Mouse (Mus musculus) small intestine, adult 2 months (tissue): ENCODE data around the gene Scn3b. TPM values are rescaled to one million over a fixed set of nuclear protein-coding genes. Genes with fewer than 3 reads are reported as not detected.

Experiments used
- H3K27ac ChIP-seq: fragments of 200-500 bp; 2 replicates; pipeline ENCODE4 v1.5.1; 2012; ENCODE audit warnings: low read depth, low read length, control low read depth, inconsistent platforms; ENCODE audit not compliant: insufficient read depth
- H3K27me3 ChIP-seq: fragments of 200-500 bp; 2 replicates; pipeline ENCODE4 v1.6.1; 2012; ENCODE audit warnings: mild to moderate bottlenecking, moderate library complexity, low read length, inconsistent platforms; ENCODE audit not compliant: control insufficient read depth, insufficient read depth
- H3K36me3 ChIP-seq: fragments of 200-500 bp; 2 replicates; pipeline ENCODE4 v1.6.1; 2012; ENCODE audit warnings: mild to moderate bottlenecking, low read length, control low read depth, inconsistent platforms; ENCODE audit not compliant: control insufficient read depth, insufficient read depth
- H3K4me1 ChIP-seq: fragments of 200-500 bp; 2 replicates; pipeline ENCODE4 v1.6.1; 2012; ENCODE audit warnings: low read length, inconsistent platforms, mixed read lengths; ENCODE audit not compliant: control insufficient read depth, insufficient read depth, insufficient read length
- H3K4me3 ChIP-seq: fragments of 200-500 bp; 2 replicates; pipeline ENCODE4 v1.5.1; 2012; ENCODE audit warnings: low read depth, mild to moderate bottlenecking, control low read depth, inconsistent platforms, low read length, moderate library complexity
- CTCF ChIP-seq: fragments of 200-500 bp; IDR thresholded peaks from 2 replicates; pipeline ENCODE4 v1.5.1; 2012; ENCODE audit warnings: low read depth, mild to moderate bottlenecking, control low read depth, inconsistent platforms, low read length, moderate library complexity, mixed read lengths; ENCODE audit not compliant: insufficient replicate concordance, insufficient read length; ENCODE audit errors: extremely low read depth
- POLR2A ChIP-seq: fragments of 200-500 bp; IDR thresholded peaks from 2 replicates; pipeline ENCODE4 v1.6.1; 2012; ENCODE audit warnings: low read depth, mild to moderate bottlenecking, control low read depth, inconsistent platforms, low read length, moderate library complexity
- WGBS: fragments of 180-500 bp; shearing (Covaris S2); methylation state at CpG from one replicate; pipeline ENCODE4 v1.1.7; 2018; 5-methylcytosine and 5-hydroxymethylcytosine counted together
- polyA plus RNA-seq: library from polyadenylated mRNA; depleted of rRNA; stranded (reverse); fragments of >200 nt; gene quantifications from 2 replicates; pipeline ENCODE4 v1.2.3, GENCODE M21; 2012

The Scn3b gene
- polyA plus RNA-seq, 1 experiment, result 0.43 TPM

DNA sequence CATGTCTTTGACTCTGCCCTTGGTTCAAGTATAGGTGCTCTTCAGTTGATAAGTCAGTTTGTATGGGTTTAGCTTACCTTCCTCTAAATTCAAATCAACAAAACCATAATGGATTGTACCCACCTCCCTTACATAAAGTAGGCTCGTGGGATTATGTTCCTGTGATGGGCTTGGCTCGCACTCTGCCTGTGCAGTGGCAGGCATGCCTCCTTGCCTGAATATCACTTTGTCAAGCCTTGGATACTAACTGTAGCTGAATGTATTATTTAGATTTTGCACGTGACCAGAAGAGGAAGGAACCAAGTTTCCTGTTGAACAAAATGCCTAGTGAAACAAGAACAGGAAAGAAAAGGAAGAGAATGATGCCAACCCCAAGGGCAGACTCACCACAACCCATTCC is 2.1 kb downstream of the Scn3b start:
- Histone ChIP-seq H3K4me3 (no peak overlapping the region), H3K27ac (no peak overlapping the region), H3K27me3 (peaks cover 17% of the 10 kb centered on the region), H3K36me3 (no peaks in the 10 kb centered on the region), H3K4me1 (peaks cover 11% of the 10 kb centered on the region)
- no peak for TF ChIP-seq POLR2A
- no peak for TF ChIP-seq CTCF
- WGBS, result 61% methylated on average over 3 of the region's 3 CpGs

DNA sequence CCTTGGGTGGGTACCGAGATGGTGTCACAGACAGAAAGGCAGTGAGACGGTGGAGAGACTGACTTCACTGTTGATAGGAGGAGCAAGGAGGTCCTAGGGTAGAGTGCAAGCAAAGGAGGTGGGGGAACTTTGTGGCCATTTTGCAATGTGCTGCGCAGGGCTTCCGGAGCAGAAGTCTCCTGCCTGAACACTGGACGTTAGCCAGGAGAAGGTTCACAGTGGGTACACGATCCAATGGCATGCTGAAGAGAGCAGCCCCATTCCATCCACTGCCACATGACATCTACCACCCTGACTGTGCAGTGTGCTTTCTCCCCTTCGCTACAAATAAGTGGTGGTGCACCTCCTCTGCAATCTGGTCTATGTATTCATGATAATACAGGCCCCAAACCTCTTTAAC is 3.8 kb downstream of the Scn3b start:
- H3K27me3 ChIP-seq, result peaks cover 17% of the 10 kb centered on the region
- peaks cover 11% of the 10 kb centered on the region for H3K4me1 ChIP-seq
- no peak overlapping the region for H3K27ac ChIP-seq
- no peak overlapping the region for H3K4me3 ChIP-seq
- H3K36me3 ChIP-seq, result no peaks in the 10 kb centered on the region
- WGBS, result 78% methylated on average over 7 of the region's 7 CpGs
- TF ChIP-seq CTCF, result no peak
- TF ChIP-seq POLR2A, result no peak

DNA sequence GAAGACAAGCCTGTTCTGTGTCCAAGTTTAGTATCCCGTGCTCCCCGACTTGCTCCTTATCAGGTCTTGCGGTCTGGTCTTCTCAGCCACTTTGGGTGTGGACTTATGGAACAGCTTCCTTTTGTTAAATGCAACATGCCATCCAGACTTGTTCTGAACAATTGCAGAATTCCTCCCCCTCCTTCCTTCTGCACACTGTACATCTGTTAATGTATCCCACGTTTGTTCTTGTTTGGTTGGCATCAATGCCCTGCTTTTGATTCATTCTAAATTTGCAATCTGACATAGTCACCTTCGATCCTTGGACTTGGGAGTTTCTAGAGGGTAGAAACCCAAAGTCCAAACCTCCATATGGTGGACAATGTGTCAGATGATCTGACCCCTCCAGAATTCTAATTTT is 6.9 kb downstream of the Scn3b start:
- no peak for TF ChIP-seq CTCF
- no peak for TF ChIP-seq POLR2A
- WGBS, result 66% methylated on average over 5 of the region's 5 CpGs
- Histone ChIP-seq H3K27ac (no peak overlapping the region), H3K27me3 (peaks cover 2% of the 10 kb centered on the region; the same call in 1 of the 2 replicates), H3K36me3 (no peaks in the 10 kb centered on the region), H3K4me1 (no peaks in the 10 kb centered on the region), H3K4me3 (no peak overlapping the region)

DNA sequence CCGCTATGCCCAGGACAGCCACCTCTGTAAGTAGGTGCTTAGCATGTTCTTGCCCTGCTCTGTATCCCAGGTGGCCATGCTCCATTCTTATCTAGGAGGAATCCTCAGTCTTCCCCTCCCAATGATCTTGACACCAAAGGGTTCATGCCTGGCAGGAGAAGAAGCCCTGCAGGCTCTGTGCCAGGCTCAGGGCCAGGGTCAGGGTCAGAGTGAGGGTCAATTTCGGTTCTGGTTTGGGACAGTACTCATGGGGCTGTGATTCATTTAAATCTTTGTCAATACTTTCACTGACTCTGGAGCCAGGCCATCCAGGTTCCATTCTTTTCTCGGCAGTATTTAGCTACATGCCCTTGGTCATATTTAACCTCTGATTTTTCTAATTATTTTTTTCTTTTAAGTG is 8.7 kb downstream of the Scn3b start:
- WGBS, result 73% methylated on average over 3 of the region's 3 CpGs
- Histone ChIP-seq H3K4me1 (no peaks in the 10 kb centered on the region), H3K27ac (no peak overlapping the region), H3K36me3 (no peaks in the 10 kb centered on the region), H3K4me3 (no peak overlapping the region), H3K27me3 (no peaks in the 10 kb centered on the region)
- no peak for TF ChIP-seq CTCF
- TF ChIP-seq POLR2A, result no peak

DNA sequence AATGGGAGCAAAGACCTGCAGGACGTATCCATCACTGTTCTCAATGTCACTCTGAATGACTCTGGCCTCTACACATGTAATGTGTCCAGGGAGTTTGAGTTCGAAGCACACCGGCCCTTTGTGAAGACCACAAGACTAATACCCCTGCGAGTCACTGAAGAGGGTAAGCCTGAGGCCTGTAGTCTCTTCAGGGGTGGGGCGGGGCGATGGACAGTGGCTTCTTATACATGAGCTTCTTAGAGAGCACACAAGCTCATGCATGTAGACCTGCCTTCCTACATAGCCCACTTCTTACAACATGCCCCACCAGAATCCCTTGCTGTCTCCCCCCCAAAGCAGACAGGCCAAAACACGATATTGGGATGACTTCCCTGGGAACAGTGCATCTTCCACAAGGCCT is 10.4 kb downstream of the Scn3b start:
- H3K4me3 ChIP-seq, result no peak overlapping the region
- no peaks in the 10 kb centered on the region for H3K27me3 ChIP-seq
- WGBS, result 89% methylated on average over 7 of the region's 7 CpGs
- no peaks in the 10 kb centered on the region for H3K36me3 ChIP-seq
- no peaks in the 10 kb centered on the region for H3K4me1 ChIP-seq
- no peak overlapping the region for H3K27ac ChIP-seq
- no peak for TF ChIP-seq CTCF
- no peak for TF ChIP-seq POLR2A

DNA sequence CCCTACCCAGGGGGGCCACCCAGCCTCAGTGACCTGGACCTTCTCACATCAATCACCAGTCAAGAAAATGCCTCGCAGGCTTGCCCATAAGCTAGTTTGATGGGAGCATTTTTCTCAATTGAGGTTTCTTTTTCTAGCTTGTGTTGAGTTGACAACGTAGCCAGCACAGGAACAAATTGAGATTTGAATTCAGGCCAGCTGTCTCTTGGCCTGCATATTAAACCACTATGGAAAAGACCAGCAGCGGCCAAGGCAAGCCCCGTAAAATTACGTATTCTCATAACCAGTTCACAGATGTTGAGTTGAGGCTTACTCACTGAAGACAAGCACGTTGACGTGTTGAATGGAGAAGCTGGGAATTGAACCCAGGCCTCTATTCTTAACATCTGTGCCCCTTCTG is 14.0 kb downstream of the Scn3b start:
- no peak overlapping the region for H3K4me3 ChIP-seq
- H3K36me3 ChIP-seq, result no peaks in the 10 kb centered on the region
- WGBS, result 89% methylated on average over 7 of the region's 7 CpGs
- TF ChIP-seq POLR2A (no peak), CTCF (no peak)
- no peaks in the 10 kb centered on the region for H3K4me1 ChIP-seq
- no peak overlapping the region for H3K27ac ChIP-seq
- no peaks in the 10 kb centered on the region for H3K27me3 ChIP-seq

DNA sequence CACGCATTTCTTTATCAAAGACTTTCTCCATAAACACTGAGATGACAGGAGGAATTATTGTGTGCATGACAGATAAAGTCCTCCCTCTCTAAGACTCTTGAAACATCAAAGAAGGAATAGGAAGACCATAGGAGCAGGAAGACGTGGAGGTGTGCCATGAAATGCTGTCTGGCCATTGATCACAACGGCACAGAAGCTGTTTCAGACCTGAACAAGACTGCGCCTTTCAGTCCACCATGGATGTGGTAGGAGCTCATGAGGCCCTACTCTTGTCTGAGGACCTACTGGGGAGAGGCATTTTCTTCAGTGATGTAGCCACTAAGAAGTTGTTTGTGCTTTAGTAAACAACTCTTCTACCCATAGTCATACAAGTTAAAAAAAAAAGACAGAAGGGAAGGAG is 23.5 kb downstream of the Scn3b start:
- no peak overlapping the region for H3K4me3 ChIP-seq
- H3K27ac ChIP-seq, result no peak overlapping the region
- H3K27me3 ChIP-seq, result no peaks in the 10 kb centered on the region
- H3K36me3 ChIP-seq, result peaks cover 16% of the 10 kb centered on the region
- WGBS, result 78% methylated on average over 4 of the region's 4 CpGs
- no peaks in the 10 kb centered on the region for H3K4me1 ChIP-seq
- no peak for TF ChIP-seq POLR2A
- no peak for TF ChIP-seq CTCF

DNA sequence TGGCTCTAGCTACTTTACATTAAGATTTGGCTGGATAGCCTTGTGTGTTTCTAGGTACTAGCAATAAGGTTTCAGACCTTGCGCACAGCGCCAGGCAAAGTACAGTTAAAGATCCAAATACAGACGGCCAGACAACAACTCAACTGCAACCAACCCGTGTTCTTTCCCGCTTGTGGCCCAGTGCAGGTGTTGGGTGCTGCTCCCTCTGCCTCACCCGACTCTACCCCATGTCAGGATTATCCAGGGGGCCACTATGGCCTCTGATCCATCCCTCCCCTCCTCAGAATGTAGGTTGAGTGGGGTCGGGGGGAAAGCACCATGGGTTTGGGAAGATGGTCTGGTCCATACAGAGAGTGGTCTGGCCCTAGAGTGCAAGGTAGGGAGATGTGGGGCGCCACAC is 24.3 kb downstream of the Scn3b start:
- Histone ChIP-seq H3K27ac (no peak overlapping the region), H3K27me3 (no peaks in the 10 kb centered on the region), H3K4me1 (no peaks in the 10 kb centered on the region), H3K36me3 (peaks cover 23% of the 10 kb centered on the region), H3K4me3 (no peak overlapping the region)
- 94% methylated on average over 8 of the region's 8 CpGs for WGBS
- TF ChIP-seq CTCF (no peak), POLR2A (no peak)
